Mouse (Mus musculus) neural tube, embryonic 14.5 days (tissue): Measurements from ENCODE around the gene Erg28. TPM values are rescaled to one million over a fixed set of nuclear protein-coding genes. Genes with fewer than 3 reads are reported as not detected.

Source experiments
- ATAC-seq: fragments of 200-750 bp; cut with Nextera tagmentation; 2 replicates; pipeline ENCODE4 v1.8.0; 2017; ENCODE audit warnings: low read depth, mild to moderate bottlenecking, moderate TSS enrichment, moderate library complexity
- H3K27ac ChIP-seq: fragments of 300-500 bp; sonication (generic); 2 replicates; pipeline ENCODE4 v1.5.1; 2014; ENCODE audit warnings: low read depth, mild to moderate bottlenecking, control low read depth, low read length, moderate library complexity, mixed read lengths
- H3K27me3 ChIP-seq: fragments of 300-500 bp; sonication (generic); 2 replicates; pipeline ENCODE4 v1.6.1; 2014; ENCODE audit warnings: low read length; ENCODE audit not compliant: control insufficient read depth, insufficient read depth
- H3K36me3 ChIP-seq: fragments of 300-500 bp; sonication (generic); 2 replicates; pipeline ENCODE4 v1.6.1; 2014; ENCODE audit warnings: low read length, mixed read lengths; ENCODE audit not compliant: control insufficient read depth, insufficient read depth
- H3K4me1 ChIP-seq: fragments of 300-500 bp; sonication (generic); 2 replicates; pipeline ENCODE4 v1.6.1; 2014; ENCODE audit warnings: low read length; ENCODE audit not compliant: control insufficient read depth, insufficient read depth
- H3K4me2 ChIP-seq: fragments of 300-500 bp; sonication (generic); 2 replicates; pipeline ENCODE4 v1.6.1; 2014; ENCODE audit warnings: mild to moderate bottlenecking, low read depth, low read length, control low read depth
- H3K4me3 ChIP-seq: fragments of 300-500 bp; sonication (generic); 2 replicates; pipeline ENCODE4 v1.5.1; 2014; ENCODE audit warnings: low read depth, low read length, control low read depth, mixed read lengths
- H3K9ac ChIP-seq: fragments of 300-500 bp; sonication (generic); replicated peaks from 2 replicates; pipeline ENCODE4 v1.6.1; 2014; ENCODE audit warnings: low read depth, mild to moderate bottlenecking, control low read depth, low read length, mixed read lengths
- H3K9me3 ChIP-seq: fragments of 300-500 bp; sonication (generic); 2 replicates; pipeline ENCODE4 v1.6.1; 2016; ENCODE audit warnings: low read length; ENCODE audit not compliant: control insufficient read depth
- WGBS: fragments of 180-500 bp; shearing (Covaris S2); extraction: QIAGEN DNeasy Blood & Tissue Kit; methylation state at CpG from one replicate; pipeline ENCODE4 v1.1.7; 2014; 5-methylcytosine and 5-hydroxymethylcytosine counted together
- polyA plus RNA-seq: library from polyadenylated mRNA; unstranded; fragments of >200 nt; fragmentation: Nextera tagmentation; extraction: Ambion mirVana; gene quantifications from 2 replicates; pipeline ENCODE4 v1.2.1, GENCODE M21; 2014

The Erg28 gene
- polyA plus RNA-seq, 1 experiment from 2014 or later = 104 TPM

DNA sequence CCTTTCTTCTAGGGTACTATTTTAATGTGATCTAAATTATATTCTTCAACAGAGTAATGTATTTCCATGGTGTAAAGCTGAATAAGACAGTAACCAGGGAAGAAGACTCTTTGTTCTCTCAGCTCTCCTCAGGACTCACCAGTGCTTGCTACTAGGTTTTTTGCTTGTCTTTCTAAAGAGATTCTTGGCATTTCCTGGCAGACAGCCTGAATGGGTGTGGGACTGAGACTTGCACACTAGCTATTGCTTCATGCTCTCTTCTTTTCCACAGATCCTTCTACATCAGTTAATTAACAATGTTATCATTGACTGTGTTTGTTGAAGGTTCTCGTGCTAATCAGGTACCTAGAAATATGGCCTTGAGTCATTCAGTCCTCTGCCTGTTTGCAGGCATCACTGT, 29.9 kb upstream of the Erg28 start:
- Histone ChIP-seq H3K4me2 (no peak overlapping the region), H3K27ac (no peak overlapping the region), H3K36me3 (no peaks in the 10 kb centered on the region), H3K4me1 (no peaks in the 10 kb centered on the region), H3K9ac (no peak overlapping the region), H3K4me3 (no peak overlapping the region), H3K27me3 (no peaks in the 10 kb centered on the region), H3K9me3 (no peaks in the 10 kb centered on the region)
- 81% methylated on average over 1 of the region's 1 CpGs for whole genome bisulfite sequencing
- no peak for ATAC-seq

DNA sequence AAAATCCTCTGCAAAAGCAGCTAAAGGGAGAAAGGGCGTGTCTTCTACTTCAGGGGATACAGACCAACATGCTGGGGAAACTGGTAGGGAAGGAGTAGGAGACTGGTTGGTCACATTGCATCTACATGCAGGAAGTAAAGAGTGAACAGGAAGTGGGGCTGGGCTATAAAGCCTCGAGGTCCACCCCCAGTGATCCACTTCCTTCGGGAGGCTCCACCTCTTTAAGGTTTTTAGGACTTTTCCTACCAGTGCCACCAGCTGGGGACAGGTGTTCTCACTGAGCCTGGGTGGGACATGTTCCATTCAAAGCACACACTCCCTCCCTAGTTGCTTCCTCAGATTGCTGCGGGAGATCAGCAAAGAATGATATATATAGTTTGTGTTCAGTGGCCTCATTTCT, 29.5 kb upstream of the Erg28 start:
- no peak for ATAC-seq
- no peaks in the 10 kb centered on the region for H3K36me3 ChIP-seq
- no peaks in the 10 kb centered on the region for H3K4me1 ChIP-seq
- H3K9ac ChIP-seq = no peak overlapping the region
- no peak overlapping the region for H3K27ac ChIP-seq
- 93% methylated on average over 4 of the region's 4 CpGs for WGBS
- no peaks in the 10 kb centered on the region for H3K27me3 ChIP-seq
- no peak overlapping the region for H3K4me3 ChIP-seq
- H3K4me2 ChIP-seq = no peak overlapping the region
- H3K9me3 ChIP-seq = no peaks in the 10 kb centered on the region

DNA sequence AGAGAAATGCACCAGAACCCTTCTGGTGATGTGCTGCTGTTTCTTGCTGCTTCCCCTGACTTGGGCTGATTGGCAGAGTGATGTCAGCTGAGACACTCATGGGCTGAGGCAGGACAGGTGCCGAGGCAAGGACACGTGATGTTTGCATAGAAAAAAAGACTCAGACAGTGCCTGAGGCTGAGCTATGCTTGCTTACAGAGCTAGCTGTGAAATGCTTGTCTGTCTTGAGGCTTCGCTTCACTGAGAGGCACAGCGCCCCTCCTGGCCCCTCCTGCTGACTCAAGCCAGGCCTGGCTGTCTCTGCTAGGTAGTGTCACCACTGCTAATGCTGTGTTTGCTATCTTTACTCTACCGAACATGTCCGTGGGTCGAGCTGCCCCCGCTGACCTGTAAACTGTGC, 26.3 kb upstream of the Erg28 start:
- Histone ChIP-seq H3K9ac (no peak overlapping the region), H3K27ac (no peak overlapping the region), H3K4me3 (no peak overlapping the region), H3K36me3 (no peaks in the 10 kb centered on the region), H3K4me2 (no peak overlapping the region), H3K27me3 (no peaks in the 10 kb centered on the region), H3K4me1 (no peaks in the 10 kb centered on the region), H3K9me3 (no peaks in the 10 kb centered on the region)
- ATAC-seq = no peak
- WGBS = 90% methylated on average over 8 of the region's 8 CpGs

DNA sequence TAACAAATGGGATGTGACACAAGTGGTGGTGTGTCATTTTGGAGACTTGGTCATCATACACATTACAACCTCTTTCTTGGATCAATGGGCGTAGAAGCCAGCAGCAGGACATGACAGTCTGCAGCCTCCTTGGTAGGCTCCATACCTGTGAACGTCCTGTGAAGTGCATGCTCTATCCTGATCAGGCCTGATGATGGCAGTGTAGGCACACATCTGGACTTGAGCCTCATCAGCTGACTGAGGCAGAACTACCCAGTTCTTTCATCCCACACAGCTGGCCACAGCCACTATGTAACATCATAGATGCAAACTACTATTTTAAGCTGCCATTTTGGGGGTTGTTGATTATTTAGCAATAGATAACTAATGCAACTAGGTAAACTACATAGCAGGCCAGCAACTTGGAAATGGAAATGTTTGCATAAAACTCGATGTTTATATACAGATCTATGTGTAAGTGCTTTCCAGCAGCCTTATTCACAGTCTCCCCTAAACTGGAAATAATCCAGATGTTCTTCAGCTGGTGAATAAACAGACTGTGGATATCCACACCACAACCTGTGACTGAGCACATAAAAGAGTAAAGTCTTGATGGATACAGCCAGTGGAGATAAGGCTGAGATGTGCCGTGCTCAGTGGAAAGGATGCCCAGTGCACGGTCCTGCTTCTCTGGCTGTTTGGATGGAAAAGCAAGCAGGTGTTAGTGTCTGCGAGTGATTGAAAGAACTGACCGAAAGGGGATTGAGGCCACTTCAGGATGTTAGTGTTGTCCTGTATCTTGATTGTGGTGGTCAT, 24.0 kb upstream of the Erg28 start:
- Histone ChIP-seq H3K27me3 (no peaks in the 10 kb centered on the region), H3K4me2 (no peak overlapping the region), H3K27ac (no peak overlapping the region), H3K4me1 (no peaks in the 10 kb centered on the region), H3K9me3 (no peaks in the 10 kb centered on the region), H3K36me3 (no peaks in the 10 kb centered on the region), H3K9ac (no peak overlapping the region), H3K4me3 (no peak overlapping the region)
- no peak for ATAC-seq
- 82% methylated on average over 7 of the region's 7 CpGs for WGBS

DNA sequence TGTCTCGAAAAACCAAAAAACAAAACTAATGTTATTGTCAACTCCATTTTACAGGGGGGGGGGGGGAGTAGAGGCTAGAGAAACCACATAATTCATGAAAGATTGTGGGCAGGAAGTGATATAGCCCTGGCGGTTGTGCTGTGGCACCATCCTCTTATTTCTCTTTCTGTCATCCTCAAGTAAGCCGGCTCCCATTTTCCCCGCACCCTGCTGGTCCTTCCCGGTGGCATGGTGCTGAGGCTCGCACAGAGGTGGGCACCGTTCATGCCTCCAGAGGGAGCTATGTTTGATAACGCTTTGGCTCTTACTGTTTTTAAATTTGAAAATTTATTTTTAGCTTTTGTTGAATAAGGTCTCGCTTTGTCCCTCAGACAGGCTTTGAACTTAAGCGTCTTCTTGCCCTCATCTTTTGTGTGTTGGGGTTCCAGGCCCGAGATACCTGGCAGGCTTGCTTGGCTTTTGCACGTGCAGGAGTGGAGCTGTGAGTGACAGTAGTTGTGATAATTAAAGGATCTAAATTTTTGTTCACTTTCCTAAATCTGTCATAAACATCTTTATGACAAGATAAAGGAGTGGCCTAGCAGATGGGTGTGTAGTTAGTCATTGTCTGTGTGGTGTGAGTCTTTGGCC, 15.1 kb upstream of the Erg28 start:
- Histone ChIP-seq H3K27ac (no peak overlapping the region), H3K4me1 (no peaks in the 10 kb centered on the region), H3K36me3 (no peaks in the 10 kb centered on the region), H3K9ac (no peak overlapping the region), H3K4me3 (no peak overlapping the region), H3K27me3 (no peaks in the 10 kb centered on the region), H3K9me3 (no peaks in the 10 kb centered on the region), H3K4me2 (no peak overlapping the region)
- no peak for ATAC-seq
- WGBS = 95% methylated on average over 12 of the region's 12 CpGs

DNA sequence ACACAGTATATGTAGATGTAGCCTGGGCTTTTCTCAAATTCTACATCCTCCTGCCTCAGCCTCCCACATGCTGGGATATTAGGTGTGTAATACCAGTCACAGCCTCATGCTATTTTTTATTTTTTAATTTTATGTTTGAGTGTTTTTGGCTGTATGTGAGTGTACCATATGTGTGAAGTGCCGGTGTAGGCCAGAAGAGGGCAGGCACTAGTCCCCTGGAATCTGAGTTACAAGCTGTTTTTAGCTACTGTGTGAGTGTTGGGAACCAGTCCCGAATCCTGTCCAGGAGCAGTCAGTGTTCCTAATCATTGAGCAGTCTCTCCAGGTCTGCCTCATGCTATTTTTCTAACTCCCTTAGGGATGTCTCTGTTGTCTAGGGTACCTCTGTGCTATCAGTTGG, 13.4 kb upstream of the Erg28 start:
- no peaks in the 10 kb centered on the region for H3K9me3 ChIP-seq
- no peak for ATAC-seq
- 90% methylated on average over 2 of the region's 2 CpGs for WGBS
- H3K4me1 ChIP-seq = no peaks in the 10 kb centered on the region
- H3K36me3 ChIP-seq = no peaks in the 10 kb centered on the region
- no peak overlapping the region for H3K27ac ChIP-seq
- no peak overlapping the region for H3K4me2 ChIP-seq
- no peak overlapping the region for H3K4me3 ChIP-seq
- H3K27me3 ChIP-seq = no peaks in the 10 kb centered on the region
- H3K9ac ChIP-seq = no peak overlapping the region

DNA sequence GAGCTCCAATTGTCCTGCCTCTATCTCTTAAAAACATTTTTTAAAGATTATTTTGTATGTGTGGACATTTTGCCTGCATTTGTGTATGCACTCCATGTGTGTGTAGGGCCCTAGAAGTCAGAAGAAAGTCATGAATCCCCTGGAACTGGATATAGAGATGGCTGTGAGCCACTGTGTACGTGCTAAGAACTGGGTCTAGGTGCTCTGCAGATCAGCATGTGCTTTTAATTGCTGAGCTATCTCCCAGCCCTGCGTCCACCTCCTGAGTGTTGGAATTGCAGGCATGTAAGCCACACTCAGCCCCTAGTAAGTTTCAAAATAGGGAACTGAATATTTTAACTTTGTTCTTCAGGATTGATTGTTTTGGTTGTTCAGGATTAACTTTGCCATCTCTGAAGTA, 10.2 kb upstream of the Erg28 start:
- no peaks in the 10 kb centered on the region for H3K27me3 ChIP-seq
- no peaks in the 10 kb centered on the region for H3K4me1 ChIP-seq
- H3K9me3 ChIP-seq = no peaks in the 10 kb centered on the region
- no peak overlapping the region for H3K4me3 ChIP-seq
- no peak overlapping the region for H3K27ac ChIP-seq
- 98% methylated on average over 2 of the region's 2 CpGs for WGBS
- ATAC-seq = no peak
- H3K4me2 ChIP-seq = no peak overlapping the region
- H3K36me3 ChIP-seq = no peaks in the 10 kb centered on the region
- H3K9ac ChIP-seq = no peak overlapping the region

DNA sequence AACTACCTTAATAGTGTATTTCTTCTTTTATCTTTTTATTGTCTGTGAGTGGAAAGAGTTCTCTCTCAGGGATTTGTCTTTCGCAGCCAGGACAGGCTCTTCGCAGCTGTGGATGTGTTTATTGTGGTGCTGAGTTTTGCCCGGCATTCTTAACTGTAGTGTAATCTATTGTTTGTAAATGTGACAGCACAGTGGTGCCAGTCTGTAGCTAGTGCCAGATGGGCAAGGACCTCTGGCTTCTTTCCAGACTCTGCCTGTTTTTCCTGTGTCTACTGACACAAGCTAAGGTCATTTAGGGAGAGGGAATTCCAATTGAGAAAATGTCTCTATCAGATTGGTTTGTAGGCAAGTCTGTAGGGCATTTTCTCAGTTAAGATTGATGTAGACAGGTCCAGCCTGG, 6.3 kb upstream of the Erg28 start:
- WGBS = 72% methylated on average over 3 of the region's 3 CpGs
- Histone ChIP-seq H3K4me2 (no peak overlapping the region), H3K9ac (no peak overlapping the region), H3K4me1 (no peaks in the 10 kb centered on the region), H3K4me3 (no peak overlapping the region), H3K36me3 (no peaks in the 10 kb centered on the region), H3K27ac (no peak overlapping the region), H3K27me3 (no peaks in the 10 kb centered on the region), H3K9me3 (no peaks in the 10 kb centered on the region)
- no peak for ATAC-seq

DNA sequence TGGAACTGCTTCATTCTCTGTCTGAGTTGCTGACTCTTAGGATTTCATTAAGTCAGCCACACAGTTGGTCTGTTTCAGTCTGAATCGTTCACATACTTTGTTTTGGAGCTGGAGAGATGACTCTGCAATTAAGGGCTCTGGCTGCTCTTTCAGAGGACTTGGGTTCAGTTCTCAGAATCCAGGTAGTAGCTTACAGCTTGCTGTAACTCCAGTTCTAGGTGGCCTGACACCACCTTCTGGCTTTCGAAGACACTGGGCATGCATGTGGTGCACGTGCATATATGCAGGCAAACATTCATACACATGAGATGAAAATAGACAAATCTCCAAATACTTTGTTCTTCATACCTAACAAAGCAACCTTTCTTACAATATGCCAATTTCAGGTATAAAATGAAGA, 5.5 kb upstream of the Erg28 start:
- Histone ChIP-seq H3K9ac (no peak overlapping the region), H3K4me3 (no peak overlapping the region), H3K4me1 (no peaks in the 10 kb centered on the region), H3K36me3 (no peaks in the 10 kb centered on the region), H3K27ac (no peak overlapping the region), H3K9me3 (no peaks in the 10 kb centered on the region), H3K27me3 (no peaks in the 10 kb centered on the region), H3K4me2 (no peak overlapping the region)
- no peak for ATAC-seq
- WGBS = 94% methylated on average over 3 of the region's 3 CpGs
